Mouse (Mus musculus): ENCODE results near the gene Vinac1.

- no peak for TF ChIP-seq POLR2A (IDR thresholded peaks at IDR 0.05; ENCODE audit: low read depth, low read length)
- TF ChIP-seq CTCF (conservative IDR thresholded peaks at IDR 0.05; ENCODE audit: insufficient read depth, insufficient read length, low read depth, low read length), result peak; percentile 45
Measured at GRCm38 (mm10) chr2:129078313-129078712, 30.3 kb upstream of the Vinac1 start.

Measured in kidney, adult 2 months (tissue).